Mouse (Mus musculus): Measurements from ENCODE around the gene Idh3a.
"Not testable (repeated sequence)": the region's sequence is repeated elsewhere in the genome, so short reads cannot be mapped to it uniquely, and the experiment has no call there.

Idh3a gene

GRCm38 (mm10) chr9:54586199-54587061 is at the start of gene Idh3a:
Gene Idh3a (plus strand): TSS chr9:54586334.
- DNase-seq (ENCODE audit: extremely low read depth, insufficient read length, low spot score), result peak; percentile 96

- DNase-seq (ENCODE audit: extremely low read depth, insufficient read length, low spot score), result no peak
Measured at GRCm38 (mm10) chr9:54537030-54537429, 49.1 kb upstream of the Idh3a start.

- DNase-seq (ENCODE audit: extremely low read depth, insufficient read length, low spot score), result no peak
Measured at GRCm38 (mm10) chr9:54537480-54537879, 48.7 kb upstream of the Idh3a start.

GRCm38 (mm10) chr9:54538244-54538643 is 47.9 kb upstream of the Idh3a start:
- DNase-seq (ENCODE audit: extremely low read depth, insufficient read length, low spot score), result no peak

- no peak for DNase-seq (ENCODE audit: extremely low read depth, insufficient read length, low spot score)
Measured at GRCm38 (mm10) chr9:54538684-54539083, 47.5 kb upstream of the Idh3a start, which contains the start of gene Sh2d7. Gene Sh2d7 (plus strand): TSS chr9:54538984.

- no peak for DNase-seq (ENCODE audit: extremely low read depth, insufficient read length, low spot score)
Measured at GRCm38 (mm10) chr9:54540801-54541200, 45.3 kb upstream of the Idh3a start.

- no peak for DNase-seq (ENCODE audit: extremely low read depth, insufficient read length, low spot score)
Measured at GRCm38 (mm10) chr9:54544212-54544953, 41.8 kb upstream of the Idh3a start.

- no peak for DNase-seq (ENCODE audit: extremely low read depth, insufficient read length, low spot score)
Measured at GRCm38 (mm10) chr9:54544954-54545315, 41.2 kb upstream of the Idh3a start.

- DNase-seq (ENCODE audit: extremely low read depth, insufficient read length, low spot score), result no peak
Measured at GRCm38 (mm10) chr9:54547536-54547935, 38.6 kb upstream of the Idh3a start.

- DNase-seq (ENCODE audit: extremely low read depth, insufficient read length, low spot score), result no peak
Measured at GRCm38 (mm10) chr9:54549433-54549832, 36.7 kb upstream of the Idh3a start.

GRCm38 (mm10) chr9:54552409-54552808 is 33.7 kb upstream of the Idh3a start:
- peak; percentile 14 for DNase-seq (ENCODE audit: extremely low read depth, insufficient read length, low spot score)

GRCm38 (mm10) chr9:54555044-54555443 is 31.1 kb upstream of the Idh3a start:
- DNase-seq (ENCODE audit: extremely low read depth, insufficient read length, low spot score), result no peak

GRCm38 (mm10) chr9:54558731-54559130 is 27.4 kb upstream of the Idh3a start:
- no peak for DNase-seq (ENCODE audit: extremely low read depth, insufficient read length, low spot score)

GRCm38 (mm10) chr9:54559771-54560471 is 26.2 kb upstream of the Idh3a start, which contains the start of gene Cib2:
Gene Cib2 (minus strand): TSS chr9:54560218.
- peak; percentile 46 for DNase-seq (ENCODE audit: extremely low read depth, insufficient read length, low spot score)

- no peak for DNase-seq (ENCODE audit: extremely low read depth, insufficient read length, low spot score)
Measured at GRCm38 (mm10) chr9:54560831-54561601, 25.1 kb upstream of the Idh3a start.

GRCm38 (mm10) chr9:54566958-54567357 is 19.2 kb upstream of the Idh3a start:
- no peak for DNase-seq (ENCODE audit: extremely low read depth, insufficient read length, low spot score)

GRCm38 (mm10) chr9:54568732-54569131 is 17.4 kb upstream of the Idh3a start:
- no peak for DNase-seq (ENCODE audit: extremely low read depth, insufficient read length, low spot score)

- DNase-seq (ENCODE audit: extremely low read depth, insufficient read length, low spot score), result no peak
Measured at GRCm38 (mm10) chr9:54571130-54571839, 14.8 kb upstream of the Idh3a start.

GRCm38 (mm10) chr9:54583712-54584111 is 2.4 kb upstream of the Idh3a start:
- DNase-seq (ENCODE audit: extremely low read depth, insufficient read length, low spot score), result no peak

GRCm38 (mm10) chr9:54584127-54584526 is 2.0 kb upstream of the Idh3a start:
- not testable (repeated sequence) for DNase-seq (ENCODE audit: extremely low read depth, insufficient read length, low spot score)

Data from 3134 (cell line).